Mouse (Mus musculus) left cerebral cortex, adult 2 months (tissue): Measurements from ENCODE around the gene Klhl18. TPM values are rescaled to one million over a fixed set of nuclear protein-coding genes. Genes with fewer than 3 reads are reported as not detected.
"Not testable (repeated sequence)": the region's sequence is repeated elsewhere in the genome, so short reads cannot be mapped to it uniquely, and the experiment has no call there.

ENCODE experiments used
- DNase-seq, 2 experiments: peaks; one replicate each; pipeline ENCODE4 v3.0.0; 2021 to 2022; ENCODE audit warnings: low spot score in 2 of 2, mixed read lengths in 1 of 2; ENCODE audit errors: extremely low spot score in 1 of 2
- H3K27ac ChIP-seq: fragments of 200-600 bp; 2 replicates; pipeline ENCODE4 v1.8.1; 2022
- H3K4me3 ChIP-seq: fragments of 200-600 bp; 2 replicates; pipeline ENCODE4 v1.8.1; 2022
- CTCF ChIP-seq: fragments of 200-600 bp; IDR thresholded peaks from 2 replicates; pipeline ENCODE4 v1.8.1; 2022; ENCODE audit warnings: antibody characterized with exemption, mild to moderate bottlenecking, moderate library complexity
- intact Hi-C: fragments of 180-260 bp; cut with DNase I; formaldehyde crosslinking; loops from one replicate; pipeline ENCODE4 v1.15.1; 2025
- total RNA-seq, 2 experiments: library from RNA; stranded (reverse); gene quantifications; 2 replicates each; pipeline ENCODE4 v1.2.3; 2021

Gene Klhl18
- total RNA-seq, 2 experiments from 2014 or later: 27.4 to 28.3 TPM

- DNase-seq: no peak
- Histone ChIP-seq H3K27ac (no peak overlapping the region), H3K4me3 (no peak overlapping the region)
- TF ChIP-seq CTCF: no peak
- intact Hi-C loops: loop anchor here (5.0 kb wide), 1 partner anchor 459 kb away; no protein-coding TSS in a partner anchor
Observed at GRCm38 (mm10) chr9:110412926-110413325, 63.6 kb downstream of the Klhl18 start.

- Histone ChIP-seq H3K27ac (no peak overlapping the region), H3K4me3 (no peak overlapping the region)
- intact Hi-C loops: loop anchor here (1.0 to 5.0 kb wide), 4 partner anchors 220 to 461 kb away; no protein-coding TSS in a partner anchor
- peak; percentile 74 for TF ChIP-seq CTCF
- peak; percentile 70 to 73 for DNase-seq
Observed at GRCm38 (mm10) chr9:110410908-110411887, 65.3 kb downstream of the Klhl18 start.

- intact Hi-C loops: loop anchor here (1.0 to 2.0 kb wide), 2 partner anchors 75 to 124 kb away; partner anchors contain the start of genes Scap and Setd2
Observed at GRCm38 (mm10) chr9:110408099-110408773, 68.3 kb downstream of the Klhl18 start, which contains the start of gene Ptpn23. Gene Ptpn23 (minus strand): TSS chr9:110408213.

GRCm38 (mm10) chr9:110407311-110408098 lies 69.0 kb downstream of the Klhl18 start:
- no peak for TF ChIP-seq CTCF
- Histone ChIP-seq H3K4me3 (peak overlapping the region; percentile 96), H3K27ac (peak overlapping the region; percentile 93)
- no peak for DNase-seq
- intact Hi-C loops: loop anchor here (1.0 to 2.0 kb wide), 2 partner anchors 75 to 125 kb away; partner anchors contain the start of genes Scap and Setd2

More at GRCm38 (mm10) chr9:110408099-110408773, 68.3 kb downstream of the Klhl18 start, which contains the start of gene Ptpn23:
- no peak; the same call in 1 of the 2 replicates for TF ChIP-seq CTCF
- H3K27ac ChIP-seq: peak within 1 kb of the TSS; percentile 93
- DNase-seq: peak; percentile 94 to 95
- H3K4me3 ChIP-seq: peak within 1 kb of the TSS; percentile 96

DNA sequence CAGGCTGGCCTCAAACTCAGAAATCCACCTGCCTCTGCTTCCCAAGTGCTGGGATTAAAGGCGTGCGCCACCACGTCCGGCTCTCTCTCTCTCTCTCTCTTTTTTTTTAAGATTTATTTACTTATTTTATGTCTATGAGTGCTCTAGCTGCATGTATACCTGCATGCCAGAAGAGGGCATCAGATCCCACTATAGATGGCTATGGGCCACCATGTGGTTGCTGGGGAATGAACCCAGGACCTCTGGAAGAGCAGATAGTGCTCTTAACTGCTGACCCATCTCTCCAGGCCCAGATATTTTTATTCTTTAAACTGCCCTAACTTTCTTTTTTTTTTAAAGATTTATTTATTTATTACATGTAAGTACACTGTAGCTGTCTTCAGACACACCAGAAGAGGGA lies 73.3 kb downstream of the Klhl18 start:
- DNase-seq, intact Hi-C loops: not testable (repeated sequence)

DNA sequence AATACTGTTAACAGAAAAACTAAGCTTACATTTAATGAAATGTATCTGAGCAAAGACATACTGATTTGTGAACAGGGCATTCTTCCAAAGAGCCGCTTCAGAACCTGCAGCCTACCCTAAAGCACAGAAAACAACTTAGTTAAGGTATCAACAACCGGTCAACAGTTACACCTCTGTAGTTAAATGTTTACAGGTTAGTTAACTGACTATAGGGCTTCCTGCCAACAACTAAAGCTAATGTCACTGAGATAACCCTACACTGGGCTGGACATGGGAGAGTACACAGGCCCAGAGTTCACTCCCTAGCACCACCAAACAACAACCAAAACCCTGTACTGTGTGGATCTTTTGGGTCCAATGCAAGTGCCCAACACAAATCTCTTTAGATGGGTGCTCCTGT lies 73.8 kb downstream of the Klhl18 start:
- no peak for TF ChIP-seq CTCF
- Histone ChIP-seq H3K27ac (no peak overlapping the region), H3K4me3 (no peak overlapping the region)
- intact Hi-C loops: no loop called here
- no peak for DNase-seq

More for the DNA sequence above, 73.3 kb downstream of the Klhl18 start:
- not testable (repeated sequence) for H3K4me3 ChIP-seq, H3K27ac ChIP-seq

DNA sequence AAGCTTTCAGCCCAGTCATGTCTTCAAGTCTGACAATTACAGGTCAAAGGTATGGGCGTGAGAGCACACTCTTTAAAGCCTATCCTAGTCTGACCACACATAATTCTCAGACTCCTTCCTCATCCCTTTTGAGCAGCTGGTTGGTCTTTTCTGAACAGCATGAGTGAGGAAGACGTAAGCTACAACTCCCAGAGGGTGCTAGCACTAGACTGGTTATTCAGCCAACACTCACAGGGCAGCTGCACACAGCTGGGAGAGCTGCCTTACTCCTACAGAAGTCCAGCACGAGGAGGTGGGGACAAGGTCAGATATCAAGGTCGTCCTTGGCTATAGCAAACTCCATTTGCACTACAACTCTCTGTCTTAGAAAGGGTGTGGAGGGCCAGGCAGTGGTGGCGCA lies 75.8 kb downstream of the Klhl18 start:
- no peak for DNase-seq
- TF ChIP-seq CTCF: no peak
- H3K4me3 ChIP-seq: no peak overlapping the region
- 0 out of 2 replicates have a peak overlapping the region, but pooled peaks have one; percentile 15 for H3K27ac ChIP-seq
- intact Hi-C loops: no loop called here

DNA sequence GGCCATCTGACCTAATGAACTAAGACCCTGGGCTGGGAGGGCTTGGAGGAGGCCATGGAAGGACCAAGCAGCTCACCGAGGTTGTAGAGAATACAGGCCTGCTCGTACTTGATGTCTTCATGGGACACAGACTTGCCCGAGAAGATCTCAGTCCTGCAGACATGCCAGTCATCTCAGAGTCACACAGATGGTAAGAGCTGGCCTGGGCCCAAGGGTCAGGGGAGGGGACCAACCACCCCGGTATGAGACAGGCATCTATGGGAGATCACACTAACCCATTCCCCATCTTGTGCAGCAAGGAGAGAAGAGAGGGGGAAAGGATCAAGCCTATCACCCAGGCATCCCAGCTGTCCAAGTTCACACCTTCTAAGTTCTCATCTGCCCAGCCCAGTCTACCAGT lies 83.2 kb downstream of the Klhl18 start:
- no peak for DNase-seq
- Histone ChIP-seq H3K27ac (no peak overlapping the region), H3K4me3 (no peak overlapping the region)
- intact Hi-C loops: no loop called here
- TF ChIP-seq CTCF: no peak

DNA sequence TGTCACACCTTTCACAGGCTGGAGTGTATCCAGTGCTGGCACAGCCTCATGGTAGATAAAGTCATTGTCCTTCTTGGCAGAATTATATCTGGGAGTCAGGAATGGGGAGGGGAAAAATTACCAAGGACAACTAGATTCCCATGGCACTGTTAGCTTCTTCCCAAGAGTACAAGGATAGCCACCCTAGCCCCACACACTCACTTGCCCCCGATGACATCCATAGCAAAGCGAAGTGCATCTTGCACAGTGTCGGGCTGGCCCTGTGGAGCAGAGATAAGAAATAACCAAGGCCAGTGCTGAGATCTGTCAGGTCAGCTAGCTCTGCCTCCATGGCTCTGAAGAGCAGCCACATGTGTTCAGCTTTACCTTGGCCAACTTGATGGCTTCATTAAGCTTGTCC lies 85.7 kb downstream of the Klhl18 start:
- no peak overlapping the region for H3K4me3 ChIP-seq
- DNase-seq: no peak
- no peak for TF ChIP-seq CTCF
- no peak overlapping the region for H3K27ac ChIP-seq
- intact Hi-C loops: no loop called here

GRCm38 (mm10) chr9:110388011-110388410 lies 88.5 kb downstream of the Klhl18 start:
- DNase-seq: no peak
- no peak overlapping the region for H3K27ac ChIP-seq
- no peak overlapping the region for H3K4me3 ChIP-seq
- no peak for TF ChIP-seq CTCF
- intact Hi-C loops: no loop called here

- Histone ChIP-seq H3K27ac (no peak overlapping the region), H3K4me3 (no peak overlapping the region)
- intact Hi-C loops: no loop called here
- TF ChIP-seq CTCF: no peak
- DNase-seq: no peak
Observed at GRCm38 (mm10) chr9:110384369-110384929, 92.0 kb downstream of the Klhl18 start.
